In the genomic region with DNA sequence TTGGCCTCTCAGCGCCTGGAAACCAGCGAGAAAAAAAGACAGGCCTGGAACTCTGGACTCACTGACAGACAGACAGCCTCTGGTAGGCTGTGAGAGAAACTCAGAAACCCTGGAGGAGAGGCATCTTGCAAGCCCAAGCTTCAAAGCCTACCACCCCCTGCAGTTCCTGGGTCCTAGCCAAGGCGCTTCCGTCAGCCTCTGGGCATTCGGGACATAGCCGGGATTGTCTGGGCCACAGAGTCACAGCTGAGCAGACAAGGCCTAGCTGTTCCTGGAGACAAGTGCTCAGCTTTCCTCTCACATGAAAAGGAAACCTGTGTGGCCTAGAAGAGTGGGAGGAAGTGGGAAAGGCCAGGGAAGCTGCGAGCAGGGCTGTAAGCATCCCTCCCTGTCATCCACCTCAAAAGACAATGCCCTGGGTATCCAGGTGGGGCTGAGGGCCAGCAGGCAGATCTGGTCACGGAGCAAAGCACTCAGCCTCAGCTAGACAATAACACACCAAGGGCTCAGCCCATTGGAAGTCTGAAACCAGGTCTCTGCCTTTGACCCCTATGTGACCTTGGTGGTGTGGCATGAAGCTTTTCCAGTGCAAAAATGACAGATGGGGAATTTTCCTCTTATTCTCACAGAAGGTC, we compare ENCODE assay signal across 9 mouse cellular contexts. TPM values are rescaled to one million over a fixed set of nuclear protein-coding genes. Genes with fewer than 3 reads are reported as not detected.
A peak's percentile ranks its signal among the peaks of the same experiment; 100 is the strongest.
DNase-seq lines count a peak whose midpoint lies in the region; ATAC-seq and TF ChIP-seq lines count a peak whose summit lies in the region.
"Had no signal": no experiment of that assay in that cellular context is flagged by ENCODE, and none has a peak within 500 bp of the region (broad histone marks: within the 10 kb centered on the region; RNA-seq: fewer than 3 reads in every experiment).

No protein-coding gene starts in this region.

- no peak overlapping the region for H3K9ac ChIP-seq in hindbrain, embryonic 15.5 days
- H3K9ac ChIP-seq: heart, embryonic 13.5 days; liver, embryonic 14.5 days had no signal

- peak; percentile 84 for DNase-seq in brain, embryonic 14.5 days (ENCODE audit: low read depth)
- peak; percentile 27 for DNase-seq in cerebellum, adult 8-10 months
- DNase-seq in lung, postnatal 4 days = peak; percentile 20 to 62
- no peak for DNase-seq in thymus, postnatal 0 days (ENCODE audit: low spot score)
- DNase-seq in thymus, postnatal 4 days = no peak
- no peak for DNase-seq in spleen, postnatal 4 days (ENCODE audit: low spot score in 2 of 2)

- H3K36me3 ChIP-seq in hindbrain, embryonic 15.5 days = no peaks in the 10 kb centered on the region
- H3K36me3 ChIP-seq: heart, embryonic 13.5 days had no signal

- TF ChIP-seq POLR2A in brain, embryonic 14.5 days (IDR thresholded peaks at IDR 0.05; ENCODE audit: borderline replicate concordance, extremely low read depth, insufficient read depth, insufficient read length, poor library complexity, severe bottlenecking) = no peak

- H3K27me3 ChIP-seq in hindbrain, embryonic 15.5 days = no peaks in the 10 kb centered on the region
- H3K27me3 ChIP-seq: heart, embryonic 13.5 days had no signal

- 39% methylated on average over 8 of the region's 8 CpGs for WGBS in hindbrain, embryonic 15.5 days

- TF ChIP-seq CTCF in brain, embryonic 14.5 days (IDR thresholded peaks at IDR 0.05; ENCODE audit: borderline replicate concordance, extremely low read depth, insufficient read depth, insufficient read length) = no peak

- ATAC-seq in hindbrain, embryonic 15.5 days (ENCODE audit: low FRiP score, low read depth) = peak; percentile 73; the same call in 1 of the 2 replicates

- peak overlapping the region; percentile 42 for H3K27ac ChIP-seq in hindbrain, embryonic 15.5 days (replicated peaks)
- H3K27ac ChIP-seq: heart, embryonic 13.5 days; liver, embryonic 14.5 days had no signal

- H3K4me2 ChIP-seq in hindbrain, embryonic 15.5 days = no peak overlapping the region
- H3K4me2 ChIP-seq: heart, embryonic 13.5 days had no signal

- H3K9me3 ChIP-seq in hindbrain, embryonic 15.5 days = no peaks in the 10 kb centered on the region
- H3K9me3 ChIP-seq: heart, embryonic 13.5 days had no signal

- H3K4me1 ChIP-seq in hindbrain, embryonic 15.5 days (replicated peaks) = peaks cover 6% of the 10 kb centered on the region; the same call in 1 of the 2 replicates
- H3K4me1 ChIP-seq: heart, embryonic 13.5 days had no signal

- no peak overlapping the region for H3K4me3 ChIP-seq in hindbrain, embryonic 15.5 days
- H3K4me3 ChIP-seq: heart, embryonic 13.5 days had no signal

RNA-seq across cellular contexts. Expression of a gene that starts 13.2 kb away (rescaled TPM):
- polyA plus RNA-seq in brain, embryonic 14.5 days (2012; rRNA removed) = 84.0 and 92.0 TPM in 2 replicates
- polyA plus RNA-seq in hindbrain, embryonic 15.5 days (2015; fragmentation: Nextera tagmentation; extraction: Ambion mirVana) = 32.6 and 34.3 TPM in 2 replicates
- 0.36 and 0.48 TPM in 2 replicates for polyA plus RNA-seq in thymus, postnatal 0 days (2015; fragmentation: Nextera tagmentation; extraction: Ambion mirVana)

Comparison
In these comparisons a context has a peak if more than half of its experiments do, and no peak if none do; other contexts are left out.
1. DNase-seq: peak in brain, embryonic 14.5 days (single experiment), cerebellum, adult 8-10 months (single experiment) and lung, postnatal 4 days (2 of 2); none in thymus, postnatal 0 days (single experiment), thymus, postnatal 4 days (single experiment) and spleen, postnatal 4 days (0 of 2).
2. RNA of a gene that starts 13.2 kb away (polyA plus RNA-seq): 84.0 to 92.0 TPM in brain, embryonic 14.5 days and 32.6 to 34.3 TPM in hindbrain, embryonic 15.5 days; 0.36 to 0.48 TPM in thymus, postnatal 0 days; every median in the first group is over 10 times any median in the second.